Comparison of ENCODE assay signal across 1 mouse cellular context in the genomic region with DNA sequence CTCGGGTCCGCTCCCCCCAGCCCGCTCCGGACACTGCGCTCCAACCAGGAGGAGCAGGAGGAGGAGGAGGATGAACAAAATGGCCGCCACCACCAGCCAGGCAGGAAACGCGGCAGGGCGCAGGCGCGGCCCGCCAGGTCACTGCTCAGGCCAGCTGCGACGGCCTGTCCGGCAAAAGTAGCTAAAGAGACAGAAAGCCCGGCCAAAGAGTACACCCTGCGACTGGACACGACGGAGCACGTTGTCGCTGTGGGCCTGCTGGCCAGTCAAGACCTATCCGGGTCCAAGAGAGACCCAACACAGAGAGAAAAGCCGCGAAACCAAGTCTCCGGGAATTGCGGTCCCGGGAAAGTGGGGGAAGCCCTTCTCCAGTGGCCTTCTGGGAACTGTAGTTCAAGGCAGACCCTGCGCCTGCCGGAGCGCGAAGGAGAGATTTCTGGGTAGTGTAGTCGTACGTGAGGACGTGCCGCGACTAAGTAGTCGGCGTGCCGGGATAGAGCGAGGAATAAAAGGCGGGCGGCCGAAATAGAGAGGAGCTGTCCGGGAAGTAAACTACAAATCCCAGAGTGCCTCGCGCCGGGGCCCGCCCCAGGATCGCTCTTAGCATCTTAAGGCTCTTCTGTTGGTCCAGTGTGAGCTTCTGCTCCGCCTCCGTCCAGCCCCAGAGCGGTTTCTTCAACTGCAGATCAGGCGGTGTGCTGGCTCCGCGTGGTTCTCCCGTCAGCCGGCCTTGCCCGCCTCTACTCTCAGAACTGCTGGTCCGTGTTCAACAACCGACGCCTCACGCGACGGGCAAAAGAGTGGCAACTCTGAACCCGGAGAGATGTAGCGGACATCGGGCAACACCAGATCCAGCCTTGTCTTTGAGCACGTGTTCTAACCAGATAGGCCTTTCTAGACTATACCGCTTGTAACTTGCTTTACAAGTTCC.
TF ChIP-seq lines count a peak whose summit lies in the region.

A gene (minus strand): TSS at position 433 of the 931 bp plus-strand sequence.

TF ChIP-seq in MEL, 35 proteins besides CTCF, POLR2A, EP300 and RAD21 (continued from another document):
- TF ChIP-seq POLR2AphosphoS2 (IDR thresholded peaks at IDR 0.05; ENCODE audit: low read length), result peak; percentile 97
- peak; percentile 5; the same call in 1 of the 2 replicates for TF ChIP-seq RCOR1 (IDR thresholded peaks at IDR 0.05; ENCODE audit: low read depth, low read length)
- 0 out of 2 replicates have a peak, but pooled peaks have one; percentile 28 for TF ChIP-seq MAZ (IDR thresholded peaks at IDR 0.05; ENCODE audit: low read depth, low read length)
- peak; percentile 79 for TF ChIP-seq TBP (IDR thresholded peaks at IDR 0.05; ENCODE audit: low read depth, low read length)
- no peak for TF ChIP-seq GABPA (IDR thresholded peaks at IDR 0.05; ENCODE audit: low read depth, low read length)
- no peak for TF ChIP-seq MAFK (IDR thresholded peaks at IDR 0.05; ENCODE audit: borderline replicate concordance, low read depth, low read length)
- TF ChIP-seq ZC3H11A (IDR thresholded peaks at IDR 0.05; ENCODE audit: low read depth, low read length), result no peak
- TF ChIP-seq SMC3 (IDR thresholded peaks at IDR 0.05; ENCODE audit: low read depth, low read length), result no peak
- TF ChIP-seq MAX (IDR thresholded peaks at IDR 0.05; ENCODE audit: low read length), result peak; percentile 99
- peak; percentile 96 for TF ChIP-seq KAT2A (conservative IDR thresholded peaks at IDR 0.05; ENCODE audit: low read depth, low read length)
- 0 out of 2 replicates have a peak, but pooled peaks have one; percentile 62 for TF ChIP-seq ELF1 (IDR thresholded peaks at IDR 0.05; ENCODE audit: low read depth, low read length)
- TF ChIP-seq USF1 (IDR thresholded peaks at IDR 0.05; ENCODE audit: low read depth, low read length), result peak; percentile 61
